Mouse (Mus musculus): ENCODE data around the gene Ldlr. TPM values are rescaled to one million over a fixed set of nuclear protein-coding genes. Genes with fewer than 3 reads are reported as not detected.
"Not testable (repeated sequence)": the region's sequence is repeated elsewhere in the genome, so short reads cannot be mapped to it uniquely, and the experiment has no call there.

Gene Ldlr
- 58.5 and 60.0 TPM in 2 replicates for polyA plus RNA-seq (2016; fragmentation: Nextera tagmentation; extraction: Ambion mirVana)

DNA sequence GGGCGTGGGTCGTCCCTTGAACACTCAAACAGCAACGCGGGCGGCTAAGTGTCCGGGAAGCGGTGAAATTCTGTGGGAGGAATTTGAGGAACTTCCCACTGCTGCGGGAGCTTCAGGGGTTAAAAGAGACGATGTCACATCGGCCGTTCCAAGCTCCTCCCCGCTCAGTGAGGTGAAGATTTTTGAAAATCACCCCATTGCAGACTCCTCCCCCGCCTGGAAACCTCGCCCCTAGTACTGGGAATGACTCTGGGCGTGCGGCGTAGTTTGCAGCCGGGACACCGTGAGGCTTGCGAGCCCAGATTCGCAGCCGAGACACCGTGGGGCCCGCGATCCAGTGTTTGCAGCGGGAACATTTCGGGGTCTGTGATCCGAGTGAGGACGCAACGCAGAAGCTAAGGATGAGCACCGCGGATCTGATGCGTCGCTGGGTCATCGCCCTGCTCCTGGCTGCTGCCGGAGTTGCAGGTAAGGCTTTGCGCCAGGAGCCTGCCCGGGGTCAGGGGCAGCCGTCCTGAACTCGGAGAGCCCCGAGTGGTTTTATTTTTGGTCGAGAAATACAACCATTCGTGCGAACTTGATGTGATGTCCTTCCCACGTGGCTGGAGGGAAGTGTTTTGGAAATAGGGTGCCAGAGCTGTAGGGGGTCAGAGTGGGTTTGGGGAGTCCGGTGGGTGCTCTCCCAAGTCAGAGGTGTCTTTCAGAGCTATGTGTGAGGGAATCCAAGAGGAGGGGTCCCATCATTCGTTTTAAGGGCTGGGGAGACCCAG, at the start of gene Ldlr:
Gene Ldlr (plus strand): TSS at position 107 of the 770 bp plus-strand sequence.
- Histone ChIP-seq H3K27me3 (ENCODE audit: poor library complexity, severe bottlenecking) (no peaks in the 10 kb centered on the region), H3K36me3 (replicated peaks) (peaks cover 41% of the 10 kb centered on the region), H3K4me1 (peaks cover 44% of the 10 kb centered on the region), H3K4me3 (peak within 1 kb of the TSS; percentile 80), H3K9me3 (0 out of 2 replicates have a peak, but pooled peaks cover 4% of the 10 kb centered on the region), H3K27ac (peak within 1 kb of the TSS; percentile 96)
- peak; percentile 91 for DNase-seq (ENCODE audit: extremely low spot score, low spot score)
- under 1% methylated on average over 47 of the region's 47 CpGs for whole genome bisulfite sequencing

DNA sequence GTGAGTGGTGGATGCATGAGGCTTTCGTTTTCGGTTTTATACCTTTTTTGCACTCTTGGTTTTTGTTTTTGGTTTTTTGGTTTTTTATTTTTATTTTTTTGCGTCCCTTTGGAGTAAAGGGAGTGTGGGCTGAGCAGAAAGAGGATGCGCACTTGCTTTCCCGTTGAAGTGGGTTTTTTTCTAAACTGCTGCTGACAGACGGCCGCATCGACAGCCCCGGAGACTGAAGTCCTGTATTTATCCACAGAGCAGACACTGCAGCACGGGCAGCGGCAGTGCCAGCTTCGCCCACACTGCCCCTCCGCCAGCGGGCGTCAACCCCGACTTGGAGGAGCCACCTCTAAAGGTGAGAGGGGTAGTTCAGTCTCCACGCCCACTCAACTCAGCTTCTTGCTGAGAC, 45.6 kb upstream of the Ldlr start:
- no peaks in the 10 kb centered on the region for H3K9me3 ChIP-seq
- no peak overlapping the region for H3K27ac ChIP-seq
- no peaks in the 10 kb centered on the region for H3K27me3 ChIP-seq (ENCODE audit: poor library complexity, severe bottlenecking)
- H3K4me1 ChIP-seq, result no peaks in the 10 kb centered on the region
- WGBS, result 97% methylated on average over 17 of the region's 17 CpGs
- DNase-seq (ENCODE audit: extremely low spot score, low spot score), result no peak
- no peak overlapping the region for H3K4me3 ChIP-seq
- H3K36me3 ChIP-seq (replicated peaks), result peaks cover 98% of the 10 kb centered on the region

DNA sequence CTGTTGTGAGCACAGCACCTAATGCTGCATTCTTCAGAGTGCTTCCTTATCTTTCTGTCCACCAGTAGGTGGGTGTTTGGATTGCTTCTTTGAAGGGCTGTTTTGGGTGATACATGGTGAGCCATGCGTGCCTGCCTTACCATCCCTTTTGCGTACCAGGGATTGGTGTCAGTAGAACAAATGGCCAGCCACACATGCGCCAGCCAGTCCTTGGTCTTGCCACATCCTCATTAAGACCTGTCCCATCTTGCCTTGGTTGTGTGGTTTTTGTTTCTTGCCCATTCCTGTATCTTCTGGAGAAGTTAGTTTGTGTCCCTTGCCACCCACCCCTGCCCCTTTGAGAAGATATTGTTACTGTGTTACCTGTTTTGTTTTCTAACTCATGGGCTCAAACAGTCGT, 42.8 kb upstream of the Ldlr start:
- no peak overlapping the region for H3K4me3 ChIP-seq
- no peaks in the 10 kb centered on the region for H3K27me3 ChIP-seq (ENCODE audit: poor library complexity, severe bottlenecking)
- H3K27ac ChIP-seq, result no peak overlapping the region
- H3K9me3 ChIP-seq, result no peaks in the 10 kb centered on the region
- WGBS, result 93% methylated on average over 4 of the region's 4 CpGs
- H3K36me3 ChIP-seq (replicated peaks), result peaks cover 98% of the 10 kb centered on the region
- DNase-seq (ENCODE audit: extremely low spot score, low spot score), result no peak
- no peaks in the 10 kb centered on the region for H3K4me1 ChIP-seq

DNA sequence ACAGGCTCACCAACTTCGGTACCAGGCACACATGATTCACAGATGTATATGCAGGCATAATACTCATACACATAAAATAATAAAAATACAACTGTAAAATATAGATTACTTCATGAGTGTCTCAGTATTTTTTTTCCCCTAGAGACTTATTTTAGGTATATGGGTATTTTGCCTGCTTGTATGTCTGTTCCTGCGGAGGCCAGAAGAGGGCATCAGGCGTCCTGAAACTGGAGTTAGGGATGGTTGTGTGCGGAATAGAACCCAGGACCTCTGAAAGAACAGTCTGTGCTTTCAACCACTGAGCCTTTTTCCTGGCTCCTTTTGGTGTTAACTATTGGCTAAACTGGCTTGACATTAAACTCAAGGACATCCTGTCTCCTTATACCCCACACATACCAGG, 40.5 kb upstream of the Ldlr start:
- no peak for DNase-seq (ENCODE audit: extremely low spot score, low spot score)
- Histone ChIP-seq H3K4me3 (no peak overlapping the region), H3K36me3 (replicated peaks) (peaks cover 98% of the 10 kb centered on the region), H3K27ac (no peak overlapping the region), H3K27me3 (ENCODE audit: poor library complexity, severe bottlenecking) (no peaks in the 10 kb centered on the region), H3K4me1 (no peaks in the 10 kb centered on the region), H3K9me3 (no peaks in the 10 kb centered on the region)
- 90% methylated on average over 4 of the region's 4 CpGs for WGBS

DNA sequence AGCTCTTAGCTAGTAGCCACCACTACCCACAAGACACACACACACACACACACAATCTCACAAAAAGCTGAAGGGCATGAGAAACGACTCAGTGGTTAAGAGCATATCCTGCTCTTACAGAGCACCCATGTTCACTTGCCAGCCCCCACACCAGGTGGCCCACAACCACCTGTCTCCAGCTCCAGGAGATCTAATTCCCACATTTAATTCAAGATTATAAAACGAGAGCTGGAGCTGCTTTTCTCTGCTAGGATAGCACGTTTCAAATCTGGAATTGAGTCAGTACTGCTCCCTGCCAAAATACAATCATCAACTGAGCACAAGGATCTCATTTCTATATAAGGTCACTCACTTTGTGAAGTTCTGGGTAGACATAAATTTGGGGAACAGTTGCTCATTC, 39.4 kb upstream of the Ldlr start:
- no peak overlapping the region for H3K4me3 ChIP-seq
- H3K4me1 ChIP-seq, result no peaks in the 10 kb centered on the region
- no peak for DNase-seq (ENCODE audit: extremely low spot score, low spot score)
- WGBS, result 89% methylated on average over 3 of the region's 3 CpGs
- no peaks in the 10 kb centered on the region for H3K9me3 ChIP-seq
- H3K27ac ChIP-seq, result no peak overlapping the region
- H3K27me3 ChIP-seq (ENCODE audit: poor library complexity, severe bottlenecking), result no peaks in the 10 kb centered on the region
- H3K36me3 ChIP-seq (replicated peaks), result peaks cover 98% of the 10 kb centered on the region

DNA sequence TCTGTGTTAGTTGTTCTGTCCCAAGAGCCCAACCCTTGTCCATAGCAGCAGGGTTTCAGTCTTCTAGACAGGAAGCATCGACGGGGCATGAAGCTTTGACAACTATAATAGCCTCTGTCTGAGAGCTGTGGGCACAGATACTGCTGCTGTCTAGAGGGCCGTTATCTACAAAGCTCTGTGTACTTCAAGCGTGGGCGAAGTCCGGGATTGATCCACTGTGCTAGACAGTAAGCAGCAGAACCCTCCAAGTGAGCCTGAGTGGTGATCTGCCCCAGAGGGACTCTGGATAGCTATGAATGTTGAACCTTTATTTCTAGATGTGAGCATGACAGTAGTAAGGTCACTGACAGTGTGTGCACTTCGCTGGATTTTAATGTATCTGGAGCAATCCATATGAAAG, 34.7 kb upstream of the Ldlr start:
- H3K4me1 ChIP-seq, result no peaks in the 10 kb centered on the region
- no peak for DNase-seq (ENCODE audit: extremely low spot score, low spot score)
- peaks cover 98% of the 10 kb centered on the region for H3K36me3 ChIP-seq (replicated peaks)
- 92% methylated on average over 7 of the region's 7 CpGs for WGBS
- H3K27ac ChIP-seq, result no peak overlapping the region
- H3K27me3 ChIP-seq (ENCODE audit: poor library complexity, severe bottlenecking), result no peaks in the 10 kb centered on the region
- H3K4me3 ChIP-seq, result no peak overlapping the region
- no peaks in the 10 kb centered on the region for H3K9me3 ChIP-seq

DNA sequence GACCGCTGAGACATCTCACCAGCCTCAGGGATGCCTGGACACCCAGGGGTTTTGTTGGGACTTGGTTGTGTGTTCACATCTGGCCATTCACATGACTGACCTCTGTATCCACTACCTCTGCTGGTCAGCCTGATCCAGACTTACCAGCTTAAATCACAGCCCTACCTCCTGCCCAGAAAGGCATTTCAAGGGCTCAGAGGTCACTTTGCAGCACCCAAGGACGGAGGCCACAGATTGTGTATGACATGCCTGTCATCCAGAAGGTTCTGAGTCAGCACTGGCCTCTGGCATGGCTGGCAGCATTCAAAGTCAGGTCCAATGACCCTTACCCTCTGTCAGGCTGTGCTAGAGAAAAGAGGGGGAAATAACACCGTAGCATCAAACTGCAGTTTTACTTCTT, 33.3 kb upstream of the Ldlr start:
- 86% methylated on average over 3 of the region's 3 CpGs for WGBS
- Histone ChIP-seq H3K4me3 (no peak overlapping the region), H3K36me3 (replicated peaks) (peaks cover 98% of the 10 kb centered on the region), H3K27ac (no peak overlapping the region), H3K27me3 (ENCODE audit: poor library complexity, severe bottlenecking) (no peaks in the 10 kb centered on the region), H3K4me1 (no peaks in the 10 kb centered on the region), H3K9me3 (no peaks in the 10 kb centered on the region)
- DNase-seq (ENCODE audit: extremely low spot score, low spot score), result no peak

DNA sequence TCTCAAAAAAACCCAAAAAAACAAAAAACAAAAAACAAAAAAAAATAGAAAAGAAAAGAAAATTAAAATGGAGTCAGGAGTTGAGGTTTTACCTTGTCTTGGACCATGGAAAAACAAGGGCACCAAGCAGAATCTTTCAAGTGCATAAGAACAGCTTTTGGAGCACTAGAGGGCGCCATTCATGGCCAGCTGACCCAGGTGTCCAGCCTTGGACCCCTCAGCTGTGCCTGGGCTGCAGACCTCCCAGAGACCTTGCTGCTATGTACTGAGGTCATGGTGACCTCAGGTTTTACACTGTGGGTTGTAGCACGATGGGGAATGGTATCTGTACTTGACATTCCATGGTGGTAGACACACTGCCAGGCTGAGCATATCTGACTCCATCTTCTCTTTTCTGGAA, 31.4 kb upstream of the Ldlr start:
- Histone ChIP-seq H3K36me3 (replicated peaks) (peaks cover 98% of the 10 kb centered on the region), H3K27me3 (ENCODE audit: poor library complexity, severe bottlenecking) (no peaks in the 10 kb centered on the region), H3K27ac (no peak overlapping the region), H3K9me3 (no peaks in the 10 kb centered on the region), H3K4me3 (no peak overlapping the region), H3K4me1 (no peaks in the 10 kb centered on the region)
- DNase-seq (ENCODE audit: extremely low spot score, low spot score), result peak; percentile 24
- WGBS, result 54% methylated on average over 2 of the region's 2 CpGs

DNA sequence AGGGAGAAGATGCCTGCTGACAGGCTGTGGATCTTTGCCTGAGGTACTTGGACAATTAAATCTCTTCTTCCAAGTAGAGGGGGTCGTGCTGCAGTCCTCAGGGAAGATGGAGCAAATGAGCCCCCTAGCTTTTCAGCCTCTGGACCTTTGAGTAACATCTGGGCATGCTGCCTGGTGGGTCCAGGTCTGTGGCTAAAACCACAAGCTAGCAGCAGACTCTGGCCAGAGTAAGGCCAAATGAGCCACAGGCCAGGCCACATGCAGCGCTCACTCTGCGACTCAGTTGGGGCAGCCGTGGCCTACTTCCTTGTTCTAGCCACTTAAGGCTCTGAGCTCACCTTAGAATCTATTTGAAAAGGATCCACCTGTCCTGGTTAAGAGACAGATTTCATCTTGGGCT, 30.8 kb upstream of the Ldlr start:
- Histone ChIP-seq H3K27me3 (ENCODE audit: poor library complexity, severe bottlenecking) (no peaks in the 10 kb centered on the region), H3K4me1 (no peaks in the 10 kb centered on the region), H3K36me3 (replicated peaks) (peaks cover 98% of the 10 kb centered on the region), H3K9me3 (no peaks in the 10 kb centered on the region), H3K4me3 (no peak overlapping the region), H3K27ac (no peak overlapping the region)
- DNase-seq (ENCODE audit: extremely low spot score, low spot score), result no peak
- WGBS, result 92% methylated on average over 4 of the region's 4 CpGs

DNA sequence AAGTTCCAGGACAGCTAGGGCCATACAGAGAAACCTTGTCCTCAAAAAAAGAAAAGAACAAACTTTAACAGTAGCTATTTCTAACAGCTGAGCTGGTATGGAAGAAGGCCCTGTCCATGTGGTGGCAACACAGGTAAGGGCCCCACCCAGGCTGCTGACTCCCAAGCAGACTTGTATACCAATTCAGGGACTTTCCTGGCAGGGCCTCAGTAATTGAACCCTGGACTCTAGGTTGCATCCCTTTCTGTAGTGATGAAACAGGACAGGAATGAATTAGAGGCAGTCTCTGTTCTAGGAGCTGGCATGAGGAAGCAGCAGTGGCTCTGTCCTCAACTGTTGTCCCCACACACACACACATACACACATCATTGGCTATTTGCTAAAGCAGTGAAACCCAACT, 29.2 kb upstream of the Ldlr start:
- DNase-seq (ENCODE audit: extremely low spot score, low spot score), result no peak
- H3K27ac ChIP-seq, result no peak overlapping the region
- no peaks in the 10 kb centered on the region for H3K27me3 ChIP-seq (ENCODE audit: poor library complexity, severe bottlenecking)
- no peak overlapping the region for H3K4me3 ChIP-seq
- no peaks in the 10 kb centered on the region for H3K9me3 ChIP-seq
- H3K36me3 ChIP-seq (replicated peaks), result peaks cover 97% of the 10 kb centered on the region
- no peaks in the 10 kb centered on the region for H3K4me1 ChIP-seq

DNA sequence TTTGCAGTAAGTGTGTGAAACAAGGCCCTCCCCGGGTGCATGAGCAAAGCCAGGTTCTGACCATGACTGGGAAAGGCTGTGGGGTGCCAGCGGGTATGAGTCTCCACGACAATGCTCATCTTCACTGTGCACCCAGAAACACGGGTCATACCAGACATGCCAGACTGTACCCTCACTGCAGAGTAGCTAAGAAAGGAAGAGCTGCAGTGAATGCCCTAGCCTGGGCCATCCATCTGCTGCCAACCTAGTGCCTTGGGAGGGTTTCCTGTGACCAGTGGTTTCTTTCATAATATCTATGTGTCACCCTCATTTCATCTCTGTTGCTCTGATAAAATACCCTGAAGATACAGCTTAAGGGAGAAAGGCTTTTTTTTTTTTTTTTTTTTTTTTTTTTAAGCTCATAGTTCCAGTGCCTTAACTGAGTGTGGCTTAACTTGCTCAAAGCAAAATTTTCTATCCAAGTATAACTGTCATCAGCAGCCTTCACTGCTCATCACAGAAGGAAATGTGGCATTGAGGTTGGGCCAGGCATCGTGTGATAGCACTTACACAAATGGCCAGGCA, 28.0 kb upstream of the Ldlr start:
- Histone ChIP-seq H3K4me3 (no peak overlapping the region), H3K4me1 (no peaks in the 10 kb centered on the region), H3K9me3 (no peaks in the 10 kb centered on the region), H3K27me3 (ENCODE audit: poor library complexity, severe bottlenecking) (no peaks in the 10 kb centered on the region), H3K36me3 (replicated peaks) (peaks cover 97% of the 10 kb centered on the region), H3K27ac (no peak overlapping the region)
- WGBS, result 92% methylated on average over 5 of the region's 5 CpGs
- no peak for DNase-seq (ENCODE audit: extremely low spot score, low spot score)

DNA sequence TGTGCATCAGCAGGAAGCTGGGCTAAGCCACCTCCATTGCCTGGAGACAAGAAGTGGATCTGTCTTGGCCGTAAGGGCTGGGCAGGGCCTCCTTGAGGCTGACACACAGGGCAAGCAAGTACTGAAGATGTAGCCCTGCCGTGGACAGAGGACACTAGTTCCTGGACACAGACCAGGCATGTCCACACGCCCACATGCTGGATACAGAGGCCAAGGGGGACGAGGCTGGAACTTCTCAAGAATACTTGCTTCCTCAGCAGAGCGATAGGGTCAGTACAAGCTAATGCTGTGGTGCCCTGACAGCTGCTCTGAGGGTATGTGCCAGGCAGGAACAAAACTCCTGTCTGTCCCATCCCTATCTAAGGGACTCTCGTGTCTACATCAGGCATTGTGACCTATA, 26.2 kb upstream of the Ldlr start:
- H3K4me3 ChIP-seq, result no peak overlapping the region
- no peaks in the 10 kb centered on the region for H3K9me3 ChIP-seq
- DNase-seq (ENCODE audit: extremely low spot score, low spot score), result no peak
- WGBS, result 91% methylated on average over 6 of the region's 6 CpGs
- H3K4me1 ChIP-seq, result no peaks in the 10 kb centered on the region
- H3K27ac ChIP-seq, result no peak overlapping the region
- no peaks in the 10 kb centered on the region for H3K27me3 ChIP-seq (ENCODE audit: poor library complexity, severe bottlenecking)
- peaks cover 98% of the 10 kb centered on the region for H3K36me3 ChIP-seq (replicated peaks)

DNA sequence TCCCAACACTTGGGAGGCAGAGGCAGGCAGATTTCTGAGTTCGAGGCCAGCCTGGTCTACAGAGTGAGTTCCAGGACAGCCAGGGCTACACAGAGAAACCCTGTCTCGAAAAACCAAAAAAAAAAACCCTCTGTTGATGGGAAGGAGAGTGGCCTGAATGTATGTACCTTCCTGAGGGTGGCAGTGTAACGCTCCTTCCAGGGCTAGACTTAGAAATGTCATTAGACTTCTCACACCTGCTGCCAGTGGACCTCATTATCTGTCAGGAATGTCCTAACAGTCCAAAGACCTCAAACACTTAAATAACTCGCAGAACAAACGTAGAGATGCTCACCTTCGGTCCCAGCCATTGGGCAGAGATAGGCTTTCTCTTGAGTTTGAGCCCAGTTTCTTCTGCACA, 24.0 kb upstream of the Ldlr start:
- H3K36me3 ChIP-seq (replicated peaks), result peaks cover 98% of the 10 kb centered on the region
- whole genome bisulfite sequencing, result 90% methylated on average over 6 of the region's 6 CpGs
- not testable (repeated sequence) for H3K27me3 ChIP-seq (ENCODE audit: poor library complexity, severe bottlenecking); H3K9me3 ChIP-seq; DNase-seq (ENCODE audit: extremely low spot score, low spot score); H3K27ac ChIP-seq; H3K4me1 ChIP-seq; H3K4me3 ChIP-seq

All from forebrain, embryonic 10.5 days (tissue).